Mouse (Mus musculus): ENCODE measurements at regions not wholly inside any gene's neighbourhood (a gene's known extent, or its start where the extent isn't known, plus 50 kb on each side); places are given as distances from the start of the nearest gene placed in this dataset.

DNA sequence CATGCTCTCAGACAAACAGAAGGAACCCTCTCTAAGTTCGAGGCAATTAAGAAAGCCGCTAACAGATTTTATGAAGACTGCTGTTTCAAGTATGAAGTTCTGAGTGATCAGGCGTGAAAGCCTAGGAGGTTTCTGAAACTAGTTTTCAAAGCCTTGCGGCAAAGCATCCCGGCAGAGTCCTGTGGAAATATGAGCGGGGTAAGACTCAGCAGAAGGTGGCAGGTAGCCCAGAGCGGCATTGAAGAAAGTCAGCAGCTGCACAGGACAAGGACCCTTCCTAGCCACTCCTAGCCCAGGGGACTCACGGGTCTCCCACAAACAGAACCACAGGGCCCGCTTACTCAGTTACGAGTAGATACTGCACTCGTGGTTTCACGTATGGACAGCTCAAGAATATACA lies 54.8 kb upstream of the Zfp280d start:
- DNase-seq, result no peak

DNA sequence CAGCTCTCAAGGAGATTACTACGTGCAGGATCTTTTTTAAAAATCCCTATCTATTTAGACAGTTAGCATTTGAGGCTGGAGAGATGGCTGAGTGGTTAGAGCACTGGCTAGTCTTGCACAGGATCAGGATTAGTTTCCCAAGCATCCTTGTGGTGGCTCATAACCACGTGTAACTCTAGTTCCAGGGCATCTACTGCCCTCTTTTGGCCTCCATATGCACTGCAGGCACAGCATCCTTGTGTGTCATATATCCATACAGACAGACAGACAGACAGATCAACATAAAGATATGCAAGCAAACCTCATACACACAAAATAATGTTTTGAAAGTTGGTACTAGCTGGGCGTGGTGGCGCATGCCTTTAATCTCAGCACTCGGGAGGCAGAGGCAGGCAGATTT lies 53.3 kb upstream of the Zfp280d start:
- peak; percentile 15 for DNase-seq

Measured in retina, postnatal 1 day (tissue).